Mouse (Mus musculus) liver, embryonic 13.5 days (tissue): ENCODE data around the gene Rasgef1c. TPM values are rescaled to one million over a fixed set of nuclear protein-coding genes. Genes with fewer than 3 reads are reported as not detected.

Source experiments
- ATAC-seq: fragments of 200-750 bp; cut with Nextera tagmentation; 2 replicates; pipeline ENCODE4 v1.8.0; 2017; ENCODE audit warnings: low read depth, mild to moderate bottlenecking, moderate number of reproducible peaks, moderate library complexity
- DNase-seq: peaks from one replicate; pipeline ENCODE4 v3.0.0; 2022
- H3K27ac ChIP-seq: fragments of 300-500 bp; sonication (generic); 2 replicates; pipeline ENCODE4 v1.5.1; 2015; ENCODE audit warnings: moderate library complexity, mild to moderate bottlenecking, inconsistent platforms
- H3K27me3 ChIP-seq: fragments of 300-500 bp; sonication (generic); 2 replicates; pipeline ENCODE4 v1.6.1; 2015; ENCODE audit warnings: mild to moderate bottlenecking, inconsistent platforms
- H3K36me3 ChIP-seq: fragments of 300-500 bp; sonication (generic); 2 replicates; pipeline ENCODE4 v1.6.1; 2015; ENCODE audit warnings: mild to moderate bottlenecking, inconsistent platforms
- H3K4me1 ChIP-seq: fragments of 300-500 bp; sonication (generic); replicated peaks from 2 replicates; pipeline ENCODE4 v1.6.1; 2015; ENCODE audit warnings: inconsistent platforms
- H3K4me2 ChIP-seq: fragments of 300-500 bp; sonication (generic); 2 replicates; pipeline ENCODE4 v1.6.1; 2015; ENCODE audit warnings: inconsistent platforms, mild to moderate bottlenecking, moderate library complexity
- H3K4me3 ChIP-seq: fragments of 300-500 bp; sonication (generic); replicated peaks from 2 replicates; pipeline ENCODE4 v1.5.1; 2015; ENCODE audit warnings: mild to moderate bottlenecking, inconsistent platforms
- H3K9ac ChIP-seq: fragments of 300-500 bp; sonication (generic); 2 replicates; pipeline ENCODE4 v1.6.1; 2015; ENCODE audit warnings: mild to moderate bottlenecking, inconsistent platforms
- H3K9me3 ChIP-seq: fragments of 300-500 bp; sonication (generic); replicated peaks from 2 replicates; pipeline ENCODE4 v1.6.1; 2016; ENCODE audit warnings: inconsistent platforms
- WGBS: fragments of 180-500 bp; shearing (Covaris S2); methylation state at CpG from one replicate; pipeline ENCODE4 v1.1.7; 2015; ENCODE audit not compliant: insufficient replicate concordance; 5-methylcytosine and 5-hydroxymethylcytosine counted together
- polyA plus RNA-seq: library from polyadenylated mRNA; unstranded; fragments of >200 nt; fragmentation: Nextera tagmentation; extraction: Ambion mirVana; gene quantifications from 2 replicates; pipeline ENCODE4 v1.2.1, GENCODE M21; 2015

Rasgef1c gene
- polyA plus RNA-seq, 1 experiment from 2014 or later = not detected

- no peak for DNase-seq
- Histone ChIP-seq H3K9me3 (no peaks in the 10 kb centered on the region), H3K4me1 (peaks cover 5% of the 10 kb centered on the region; the same call in 1 of the 2 replicates), H3K27me3 (peaks cover 22% of the 10 kb centered on the region; the same call in 1 of the 2 replicates), H3K4me3 (no peak overlapping the region), H3K36me3 (no peaks in the 10 kb centered on the region), H3K4me2 (no peak overlapping the region), H3K9ac (no peak overlapping the region), H3K27ac (no peak overlapping the region)
- ATAC-seq = no peak
- 52% methylated on average over 4 of the region's 4 CpGs for WGBS
Measured at GRCm38 (mm10) chr11:49927169-49927568, 25.5 kb downstream of the Rasgef1c start.

- no peak overlapping the region for H3K4me3 ChIP-seq
- no peak overlapping the region for H3K4me2 ChIP-seq
- ATAC-seq (no peak), DNase-seq (no peak)
- H3K36me3 ChIP-seq = no peaks in the 10 kb centered on the region
- H3K9ac ChIP-seq = no peak overlapping the region
- H3K27me3 ChIP-seq = peaks cover 22% of the 10 kb centered on the region; the same call in 1 of the 2 replicates
- H3K27ac ChIP-seq = no peak overlapping the region
- no peaks in the 10 kb centered on the region for H3K9me3 ChIP-seq
- peaks cover 5% of the 10 kb centered on the region; the same call in 1 of the 2 replicates for H3K4me1 ChIP-seq
- WGBS = 54% methylated on average over 6 of the region's 6 CpGs
Measured at GRCm38 (mm10) chr11:49927670-49928069, 26.0 kb downstream of the Rasgef1c start.

GRCm38 (mm10) chr11:49931037-49931625 is 29.5 kb downstream of the Rasgef1c start:
- WGBS = 44% methylated on average over 5 of the region's 5 CpGs
- Histone ChIP-seq H3K4me3 (no peak overlapping the region), H3K4me2 (no peak overlapping the region), H3K27ac (no peak overlapping the region), H3K36me3 (no peaks in the 10 kb centered on the region), H3K4me1 (peaks cover 4% of the 10 kb centered on the region; the same call in 1 of the 2 replicates), H3K9me3 (no peaks in the 10 kb centered on the region), H3K9ac (no peak overlapping the region), H3K27me3 (peaks cover 26% of the 10 kb centered on the region)
- ATAC-seq (no peak), DNase-seq (no peak)

GRCm38 (mm10) chr11:49931853-49932252 is 30.2 kb downstream of the Rasgef1c start:
- no peak overlapping the region for H3K4me3 ChIP-seq
- no peaks in the 10 kb centered on the region for H3K36me3 ChIP-seq
- no peaks in the 10 kb centered on the region for H3K9me3 ChIP-seq
- no peak overlapping the region for H3K4me2 ChIP-seq
- ATAC-seq = no peak
- no peak overlapping the region for H3K9ac ChIP-seq
- 19% methylated on average over 7 of the region's 7 CpGs for WGBS
- peaks cover 28% of the 10 kb centered on the region for H3K27me3 ChIP-seq
- no peaks in the 10 kb centered on the region for H3K4me1 ChIP-seq
- DNase-seq = no peak
- no peak overlapping the region for H3K27ac ChIP-seq

GRCm38 (mm10) chr11:49933811-49934210 is 32.2 kb downstream of the Rasgef1c start:
- no peak for ATAC-seq
- WGBS = 40% methylated on average over 1 of the region's 1 CpGs

GRCm38 (mm10) chr11:49934322-49934721 is 32.7 kb downstream of the Rasgef1c start:
- DNase-seq = no peak
- H3K27ac ChIP-seq = no peak overlapping the region
- H3K9ac ChIP-seq = no peak overlapping the region
- no peak overlapping the region for H3K4me3 ChIP-seq
- WGBS = 69% methylated on average over 10 of the region's 10 CpGs
- H3K9me3 ChIP-seq = no peaks in the 10 kb centered on the region
- no peaks in the 10 kb centered on the region for H3K4me1 ChIP-seq
- H3K27me3 ChIP-seq = peaks cover 14% of the 10 kb centered on the region
- no peaks in the 10 kb centered on the region for H3K36me3 ChIP-seq
- ATAC-seq = no peak
- H3K4me2 ChIP-seq = no peak overlapping the region

More at GRCm38 (mm10) chr11:49933811-49934210, 32.2 kb downstream of the Rasgef1c start:
- H3K27me3 ChIP-seq = peaks cover 16% of the 10 kb centered on the region
- H3K4me1 ChIP-seq = no peaks in the 10 kb centered on the region
- no peaks in the 10 kb centered on the region for H3K36me3 ChIP-seq
- no peak overlapping the region for H3K4me2 ChIP-seq
- H3K27ac ChIP-seq = no peak overlapping the region
- H3K9me3 ChIP-seq = no peaks in the 10 kb centered on the region
- no peak overlapping the region for H3K9ac ChIP-seq
- no peak for DNase-seq
- H3K4me3 ChIP-seq = no peak overlapping the region

GRCm38 (mm10) chr11:49936458-49936857 is 34.8 kb downstream of the Rasgef1c start:
- no peak for ATAC-seq
- Histone ChIP-seq H3K9me3 (no peaks in the 10 kb centered on the region), H3K9ac (no peak overlapping the region), H3K4me3 (no peak overlapping the region), H3K27ac (no peak overlapping the region), H3K27me3 (peaks cover 14% of the 10 kb centered on the region), H3K4me2 (no peak overlapping the region), H3K4me1 (no peaks in the 10 kb centered on the region), H3K36me3 (no peaks in the 10 kb centered on the region)
- no peak for DNase-seq
- WGBS = 64% methylated on average over 9 of the region's 9 CpGs

GRCm38 (mm10) chr11:49937779-49938178 is 36.1 kb downstream of the Rasgef1c start:
- Histone ChIP-seq H3K36me3 (no peaks in the 10 kb centered on the region), H3K9me3 (no peaks in the 10 kb centered on the region), H3K4me2 (no peak overlapping the region), H3K4me1 (no peaks in the 10 kb centered on the region), H3K27me3 (peaks cover 14% of the 10 kb centered on the region), H3K9ac (no peak overlapping the region), H3K27ac (no peak overlapping the region), H3K4me3 (no peak overlapping the region)
- 72% methylated on average over 6 of the region's 6 CpGs for WGBS
- no peak for DNase-seq
- ATAC-seq = no peak

GRCm38 (mm10) chr11:49938258-49939164 is 36.9 kb downstream of the Rasgef1c start:
- ATAC-seq = no peak
- Histone ChIP-seq H3K36me3 (no peaks in the 10 kb centered on the region), H3K27me3 (peaks cover 15% of the 10 kb centered on the region), H3K9ac (no peak overlapping the region), H3K4me3 (no peak overlapping the region), H3K4me2 (no peak overlapping the region), H3K9me3 (no peaks in the 10 kb centered on the region), H3K4me1 (no peaks in the 10 kb centered on the region), H3K27ac (no peak overlapping the region)
- DNase-seq = no peak
- 57% methylated on average over 4 of the region's 4 CpGs for WGBS

- Histone ChIP-seq H3K4me1 (no peaks in the 10 kb centered on the region), H3K9ac (no peak overlapping the region), H3K36me3 (no peaks in the 10 kb centered on the region), H3K9me3 (no peaks in the 10 kb centered on the region), H3K27ac (no peak overlapping the region), H3K4me2 (no peak overlapping the region), H3K4me3 (no peak overlapping the region), H3K27me3 (peaks cover 11% of the 10 kb centered on the region)
- DNase-seq (no peak), ATAC-seq (no peak)
- WGBS = 30% methylated on average over 4 of the region's 4 CpGs
Measured at GRCm38 (mm10) chr11:49942841-49943240, 41.2 kb downstream of the Rasgef1c start.

GRCm38 (mm10) chr11:49943901-49944300 is 42.3 kb downstream of the Rasgef1c start:
- Histone ChIP-seq H3K27ac (no peak overlapping the region), H3K9ac (no peak overlapping the region), H3K4me3 (no peak overlapping the region), H3K27me3 (peaks cover 6% of the 10 kb centered on the region; the same call in 1 of the 2 replicates), H3K4me2 (no peak overlapping the region), H3K4me1 (no peaks in the 10 kb centered on the region), H3K36me3 (no peaks in the 10 kb centered on the region), H3K9me3 (no peaks in the 10 kb centered on the region)
- DNase-seq (no peak), ATAC-seq (no peak)
- WGBS = 42% methylated on average over 5 of the region's 5 CpGs
